Mouse (Mus musculus): Measurements from ENCODE around the gene Blzf1. TPM values are rescaled to one million over a fixed set of nuclear protein-coding genes. Genes with fewer than 3 reads are reported as not detected.

Gene Blzf1
- polyA plus RNA-seq (2015; fragmentation: Nextera tagmentation; extraction: Ambion mirVana), result 34.3 and 39.2 TPM in 2 replicates

GRCm38 (mm10) chr1:164307124-164307751 lies at the start of gene Blzf1:
TSS of gene Blzf1 (minus strand) at chr1:164307489.
- WGBS, result under 1% methylated on average over 35 of the region's 35 CpGs
- Histone ChIP-seq H3K4me2 (ENCODE audit: low read depth, low read length) (peak within 1 kb of the TSS; percentile 88), H3K27ac (ENCODE audit: low read length) (peak within 1 kb of the TSS; percentile 82), H3K27me3 (ENCODE audit: control insufficient read depth, insufficient read depth, low read length) (no peaks in the 10 kb centered on the region), H3K9ac (ENCODE audit: low read length) (peak within 1 kb of the TSS; percentile 85), H3K9me3 (replicated peaks; ENCODE audit: control insufficient read depth, low read length) (no peaks in the 10 kb centered on the region), H3K4me1 (ENCODE audit: control insufficient read depth, insufficient read depth, low read length) (peaks cover 12% of the 10 kb centered on the region), H3K36me3 (ENCODE audit: control insufficient read depth, insufficient read depth, low read length) (peaks cover 2% of the 10 kb centered on the region; the same call in 1 of the 2 replicates), H3K4me3 (replicated peaks; ENCODE audit: low read length) (peak within 1 kb of the TSS; percentile 99)
- ATAC-seq (ENCODE audit: insufficient read depth, low FRiP score), result peak; percentile 98

DNA sequence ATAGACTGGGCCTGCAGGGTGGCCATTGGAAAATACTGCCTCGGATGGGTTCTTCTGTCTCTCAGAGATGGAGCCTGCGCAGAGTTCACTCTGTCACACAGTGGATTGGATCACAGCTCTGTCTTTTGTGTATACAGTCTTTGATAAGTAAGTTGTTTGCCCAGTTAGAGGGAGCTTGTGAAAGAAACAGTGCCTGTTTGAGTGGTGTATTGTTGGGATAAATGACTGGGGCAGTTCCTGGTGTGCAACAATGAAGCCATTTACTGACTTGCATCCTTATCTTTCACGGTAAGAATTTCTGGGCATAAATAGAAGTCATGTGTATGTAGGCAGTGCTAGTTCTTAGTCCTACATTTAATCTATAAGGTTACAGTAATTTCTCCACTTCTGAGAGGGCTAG lies 46.2 kb upstream of the Blzf1 start:
- H3K36me3 ChIP-seq (ENCODE audit: control insufficient read depth, insufficient read depth, low read length), result no peaks in the 10 kb centered on the region
- H3K4me2 ChIP-seq (ENCODE audit: low read depth, low read length), result no peak overlapping the region
- H3K9me3 ChIP-seq (replicated peaks; ENCODE audit: control insufficient read depth, low read length), result no peaks in the 10 kb centered on the region
- peak; percentile 89 for ATAC-seq (ENCODE audit: insufficient read depth, low FRiP score)
- no peak overlapping the region for H3K4me3 ChIP-seq (replicated peaks; ENCODE audit: low read length)
- H3K9ac ChIP-seq (ENCODE audit: low read length), result no peak overlapping the region
- no peaks in the 10 kb centered on the region for H3K4me1 ChIP-seq (ENCODE audit: control insufficient read depth, insufficient read depth, low read length)
- WGBS, result 57% methylated on average over 3 of the region's 3 CpGs
- peak overlapping the region; percentile 79 for H3K27ac ChIP-seq (ENCODE audit: low read length)
- no peaks in the 10 kb centered on the region for H3K27me3 ChIP-seq (ENCODE audit: control insufficient read depth, insufficient read depth, low read length)

GRCm38 (mm10) chr1:164342161-164342560 lies 34.9 kb upstream of the Blzf1 start:
- no peak overlapping the region for H3K27ac ChIP-seq (ENCODE audit: low read length)
- H3K4me3 ChIP-seq (replicated peaks; ENCODE audit: low read length), result no peak overlapping the region
- H3K4me1 ChIP-seq (ENCODE audit: control insufficient read depth, insufficient read depth, low read length), result no peaks in the 10 kb centered on the region
- ATAC-seq (ENCODE audit: insufficient read depth, low FRiP score), result no peak
- H3K9me3 ChIP-seq (replicated peaks; ENCODE audit: control insufficient read depth, low read length), result no peaks in the 10 kb centered on the region
- no peak overlapping the region for H3K4me2 ChIP-seq (ENCODE audit: low read depth, low read length)
- H3K36me3 ChIP-seq (ENCODE audit: control insufficient read depth, insufficient read depth, low read length), result 0 out of 2 replicates have a peak, but pooled peaks cover 13% of the 10 kb centered on the region
- no peaks in the 10 kb centered on the region for H3K27me3 ChIP-seq (ENCODE audit: control insufficient read depth, insufficient read depth, low read length)
- WGBS, result 81% methylated on average over 3 of the region's 3 CpGs
- H3K9ac ChIP-seq (ENCODE audit: low read length), result no peak overlapping the region

GRCm38 (mm10) chr1:164335846-164336245 lies 28.6 kb upstream of the Blzf1 start:
- Histone ChIP-seq H3K4me2 (ENCODE audit: low read depth, low read length) (no peak overlapping the region), H3K27ac (ENCODE audit: low read length) (no peak overlapping the region), H3K4me3 (replicated peaks; ENCODE audit: low read length) (no peak overlapping the region), H3K4me1 (ENCODE audit: control insufficient read depth, insufficient read depth, low read length) (no peaks in the 10 kb centered on the region), H3K36me3 (ENCODE audit: control insufficient read depth, insufficient read depth, low read length) (no peaks in the 10 kb centered on the region; the same call in 1 of the 2 replicates), H3K9me3 (replicated peaks; ENCODE audit: control insufficient read depth, low read length) (no peaks in the 10 kb centered on the region), H3K9ac (ENCODE audit: low read length) (no peak overlapping the region), H3K27me3 (ENCODE audit: control insufficient read depth, insufficient read depth, low read length) (no peaks in the 10 kb centered on the region)
- ATAC-seq (ENCODE audit: insufficient read depth, low FRiP score), result no peak
- WGBS, result 86% methylated on average over 4 of the region's 4 CpGs

- H3K4me2 ChIP-seq (ENCODE audit: low read depth, low read length), result no peak overlapping the region
- no peaks in the 10 kb centered on the region for H3K9me3 ChIP-seq (replicated peaks; ENCODE audit: control insufficient read depth, low read length)
- no peaks in the 10 kb centered on the region for H3K27me3 ChIP-seq (ENCODE audit: control insufficient read depth, insufficient read depth, low read length)
- no peak for ATAC-seq (ENCODE audit: insufficient read depth, low FRiP score)
- H3K4me1 ChIP-seq (ENCODE audit: control insufficient read depth, insufficient read depth, low read length), result no peaks in the 10 kb centered on the region
- no peak overlapping the region for H3K4me3 ChIP-seq (replicated peaks; ENCODE audit: low read length)
- no peak overlapping the region for H3K27ac ChIP-seq (ENCODE audit: low read length)
- WGBS, result 89% methylated on average over 3 of the region's 3 CpGs
- no peaks in the 10 kb centered on the region; the same call in 1 of the 2 replicates for H3K36me3 ChIP-seq (ENCODE audit: control insufficient read depth, insufficient read depth, low read length)
- H3K9ac ChIP-seq (ENCODE audit: low read length), result no peak overlapping the region
Measured at GRCm38 (mm10) chr1:164335435-164335834, 28.1 kb upstream of the Blzf1 start.

- Histone ChIP-seq H3K36me3 (ENCODE audit: control insufficient read depth, insufficient read depth, low read length) (no peaks in the 10 kb centered on the region; the same call in 1 of the 2 replicates), H3K4me2 (ENCODE audit: low read depth, low read length) (no peak overlapping the region), H3K9me3 (replicated peaks; ENCODE audit: control insufficient read depth, low read length) (no peaks in the 10 kb centered on the region), H3K27ac (ENCODE audit: low read length) (no peak overlapping the region), H3K27me3 (ENCODE audit: control insufficient read depth, insufficient read depth, low read length) (no peaks in the 10 kb centered on the region), H3K9ac (ENCODE audit: low read length) (no peak overlapping the region), H3K4me3 (replicated peaks; ENCODE audit: low read length) (no peak overlapping the region), H3K4me1 (ENCODE audit: control insufficient read depth, insufficient read depth, low read length) (0 out of 2 replicates have a peak, but pooled peaks cover 4% of the 10 kb centered on the region)
- 91% methylated on average over 11 of the region's 11 CpGs for WGBS
- ATAC-seq (ENCODE audit: insufficient read depth, low FRiP score), result no peak
Measured at GRCm38 (mm10) chr1:164332559-164332958, 25.3 kb upstream of the Blzf1 start.

- Histone ChIP-seq H3K9ac (ENCODE audit: low read length) (no peak overlapping the region), H3K36me3 (ENCODE audit: control insufficient read depth, insufficient read depth, low read length) (no peaks in the 10 kb centered on the region), H3K4me3 (replicated peaks; ENCODE audit: low read length) (no peak overlapping the region), H3K27ac (ENCODE audit: low read length) (peak overlapping the region; percentile 70), H3K9me3 (replicated peaks; ENCODE audit: control insufficient read depth, low read length) (no peaks in the 10 kb centered on the region), H3K4me2 (ENCODE audit: low read depth, low read length) (no peak overlapping the region), H3K4me1 (ENCODE audit: control insufficient read depth, insufficient read depth, low read length) (peaks cover 7% of the 10 kb centered on the region), H3K27me3 (ENCODE audit: control insufficient read depth, insufficient read depth, low read length) (no peaks in the 10 kb centered on the region)
- 41% methylated on average over 7 of the region's 7 CpGs for whole genome bisulfite sequencing
- ATAC-seq (ENCODE audit: insufficient read depth, low FRiP score), result peak; percentile 13; the same call in 1 of the 2 replicates
Measured at GRCm38 (mm10) chr1:164327764-164328163, 20.5 kb upstream of the Blzf1 start.

DNA sequence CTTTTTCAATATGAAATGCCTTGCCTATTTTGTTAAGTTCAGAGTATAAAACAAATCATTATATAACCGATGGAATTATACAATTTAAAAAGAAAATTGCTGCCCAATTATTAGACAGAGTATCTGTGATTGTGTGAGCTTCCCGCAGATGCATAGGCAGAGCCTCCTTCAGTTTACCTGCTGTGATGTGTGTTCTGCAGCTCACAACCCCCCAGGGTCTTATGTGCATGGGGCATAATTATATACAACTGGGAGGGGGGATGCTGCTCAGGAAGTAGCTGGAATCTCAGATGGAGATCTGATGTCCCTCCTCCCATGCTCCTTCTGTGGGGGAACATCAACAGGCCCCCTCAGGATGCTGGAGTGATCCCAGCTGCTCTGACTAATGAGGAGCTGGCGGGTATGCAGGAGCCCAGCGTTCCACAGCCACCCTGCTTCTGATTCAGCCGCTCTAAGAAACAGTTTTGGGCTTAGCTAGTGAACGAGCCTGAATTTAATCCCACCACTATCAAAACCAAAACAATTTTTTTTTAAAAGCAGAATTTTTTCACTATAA lies 19.4 kb upstream of the Blzf1 start:
- Histone ChIP-seq H3K36me3 (ENCODE audit: control insufficient read depth, insufficient read depth, low read length) (no peaks in the 10 kb centered on the region), H3K4me2 (ENCODE audit: low read depth, low read length) (no peak overlapping the region), H3K27ac (ENCODE audit: low read length) (peak overlapping the region; percentile 70; the same call in 1 of the 2 replicates), H3K9me3 (replicated peaks; ENCODE audit: control insufficient read depth, low read length) (no peaks in the 10 kb centered on the region), H3K4me3 (replicated peaks; ENCODE audit: low read length) (no peak overlapping the region), H3K9ac (ENCODE audit: low read length) (no peak overlapping the region), H3K27me3 (ENCODE audit: control insufficient read depth, insufficient read depth, low read length) (no peaks in the 10 kb centered on the region), H3K4me1 (ENCODE audit: control insufficient read depth, insufficient read depth, low read length) (peaks cover 7% of the 10 kb centered on the region)
- 46% methylated on average over 6 of the region's 6 CpGs for WGBS
- ATAC-seq (ENCODE audit: insufficient read depth, low FRiP score), result peak; percentile 80; the same call in 1 of the 2 replicates

DNA sequence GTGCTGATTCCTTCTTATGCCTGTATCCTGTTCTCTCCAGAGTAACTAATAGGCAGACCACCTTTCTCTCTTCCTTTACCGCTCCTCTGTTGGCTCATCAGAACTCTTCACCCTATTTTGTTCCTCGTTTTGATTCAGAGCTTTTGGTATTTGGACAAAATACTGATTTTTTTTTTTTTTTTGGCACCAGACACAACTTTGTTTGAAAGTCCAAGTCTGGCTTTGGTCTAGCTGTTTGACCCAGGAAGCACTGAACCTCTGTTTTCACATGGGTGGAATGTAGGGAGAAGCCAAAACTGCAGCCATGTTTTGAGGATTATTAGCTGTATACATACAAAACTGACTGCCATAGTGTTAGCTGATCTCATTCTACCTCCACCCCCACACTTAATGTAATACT lies 17.6 kb upstream of the Blzf1 start:
- no peak overlapping the region for H3K9ac ChIP-seq (ENCODE audit: low read length)

More for the DNA sequence above, 17.6 kb upstream of the Blzf1 start:
- ATAC-seq (ENCODE audit: insufficient read depth, low FRiP score), result no peak
- no peaks in the 10 kb centered on the region for H3K27me3 ChIP-seq (ENCODE audit: control insufficient read depth, insufficient read depth, low read length)
- no peak overlapping the region for H3K4me2 ChIP-seq (ENCODE audit: low read depth, low read length)
- H3K4me1 ChIP-seq (ENCODE audit: control insufficient read depth, insufficient read depth, low read length), result peaks cover 11% of the 10 kb centered on the region
- no peaks in the 10 kb centered on the region for H3K9me3 ChIP-seq (replicated peaks; ENCODE audit: control insufficient read depth, low read length)
- H3K27ac ChIP-seq (ENCODE audit: low read length), result peak overlapping the region; percentile 38; the same call in 1 of the 2 replicates
- H3K36me3 ChIP-seq (ENCODE audit: control insufficient read depth, insufficient read depth, low read length), result no peaks in the 10 kb centered on the region
- no peak overlapping the region for H3K4me3 ChIP-seq (replicated peaks; ENCODE audit: low read length)
- 63% methylated on average over 2 of the region's 2 CpGs for WGBS

Measured in stomach, embryonic 16.5 days (tissue).